Mouse (Mus musculus) B cell, adult 67 days (primary cell): Measurements from ENCODE around the gene Mcoln1. TPM values are rescaled to one million over a fixed set of nuclear protein-coding genes. Genes with fewer than 3 reads are reported as not detected.

Experiments used
- total RNA-seq, 2 experiments: library from RNA; stranded (reverse); gene quantifications; 4 replicates each; pipeline ENCODE4 v1.2.4; 2023

Gene Mcoln1
- 100 to 1,000 TPM; 105 to 106 TPM for total RNA-seq

GRCm38 (mm10) chr8:3500235-3501090 lies at the start of gene Mcoln1:
Mcoln1 (plus strand) TSS chr8:3500457.

GRCm38 (mm10) chr8:3467006-3467885 lies 33.0 kb upstream of the Mcoln1 start, which contains the start of gene Pex11g:
Pex11g (minus strand) TSS chr8:3467680.

GRCm38 (mm10) chr8:3470562-3470961 lies 29.7 kb upstream of the Mcoln1 start, which contains the start of gene Tex45:
Tex45 (plus strand) TSS chr8:3470862.

GRCm38 (mm10) chr8:3492901-3493844 lies 7.1 kb upstream of the Mcoln1 start, which contains the start of gene Zfp358:
Zfp358 (plus strand) TSS chr8:3493138.

DNA sequence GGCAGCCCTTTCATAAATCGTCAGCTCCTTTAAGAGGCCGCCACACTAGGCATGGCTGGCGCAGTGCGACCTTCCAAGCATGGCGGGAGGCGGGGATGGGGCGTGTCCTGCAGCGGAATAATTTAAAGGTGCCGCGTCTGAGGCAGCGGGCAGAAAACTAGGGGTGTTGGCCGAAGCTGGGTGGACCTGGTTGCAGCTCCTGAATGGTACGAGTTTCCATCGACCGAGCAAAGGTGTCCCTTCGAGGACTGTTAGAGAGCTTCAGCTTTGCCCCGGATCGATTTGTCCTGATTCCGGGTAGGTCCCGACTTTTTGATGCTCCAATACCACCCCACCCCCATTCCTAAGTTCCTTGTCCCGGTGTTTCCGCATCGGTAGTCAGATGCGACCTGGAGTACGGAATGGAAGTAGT lies 15.0 kb downstream of the Mcoln1 start, which contains the start of gene Pnpla6:
TSS of gene Pnpla6 (plus strand) at position 125 of the 412 bp plus-strand sequence.

Other genes starting within 250 kb of the Mcoln1 start
- gene Insr, start 220.8 kb upstream of the Mcoln1 start, total RNA-seq: 10 to 100 TPM; 53.5 to 55.7 TPM
- 100 to 1,000 TPM; 263 to 289 TPM for gene A430078G23Rik, start 147.0 kb upstream of the Mcoln1 start, total RNA-seq
- gene Arhgef18, start 107.5 kb upstream of the Mcoln1 start, total RNA-seq: 100 to 1,000 TPM; 269 to 313 TPM
- 1 to 10 TPM; 1.4 to 2.4 TPM for gene Pex11g, start 32.8 kb upstream of the Mcoln1 start, total RNA-seq
- gene Tex45, start 29.6 kb upstream of the Mcoln1 start, total RNA-seq: 1 to 10 TPM; 5.0 to 8.3 TPM
- 1 to 10 TPM; 8.7 to 10.0 TPM for gene Zfp358, start 7.3 kb upstream of the Mcoln1 start, total RNA-seq
- 10 to 100 TPM; 78.0 to 82.4 TPM for gene Pnpla6, start 14.9 kb downstream of the Mcoln1 start, total RNA-seq
- gene C330021F23Rik, start 67.5 kb downstream of the Mcoln1 start, total RNA-seq: not detected
- not detected for gene Camsap3, start 86.8 kb downstream of the Mcoln1 start, total RNA-seq
- gene Xab2, start 120.9 kb downstream of the Mcoln1 start, total RNA-seq: 10 to 100 TPM; 87.4 to 92.4 TPM
- 10 to 100 TPM; 67.1 to 68.4 TPM for gene Pet100, start 121.1 kb downstream of the Mcoln1 start, total RNA-seq
- not detected for gene Pcp2, start 125.1 kb downstream of the Mcoln1 start, total RNA-seq
- 100 to 1,000 TPM; 259 to 269 TPM for gene Stxbp2, start 130.5 kb downstream of the Mcoln1 start, total RNA-seq
- gene Retn, start 155.3 kb downstream of the Mcoln1 start, total RNA-seq: not detected
- not detected for gene Mcemp1, start 165.3 kb downstream of the Mcoln1 start, total RNA-seq
- gene Fcor, start 171.9 kb downstream of the Mcoln1 start, total RNA-seq: not detected
- gene Trappc5, start 175.8 kb downstream of the Mcoln1 start, total RNA-seq: 10 to 100 TPM; 23.4 to 28.8 TPM
- gene Fcer2a, start 193.7 kb downstream of the Mcoln1 start, total RNA-seq: 100 to 1,000 TPM; 596 to 740 TPM
- not detected for gene Clec4g, start 220.2 kb downstream of the Mcoln1 start, total RNA-seq
- gene Cd209a, start 248.5 kb downstream of the Mcoln1 start, total RNA-seq: 1 to 10 TPM; 1.0 to 1.1 TPM